Mouse (Mus musculus) G1E (cell line): ENCODE data around the gene 4931422A03Rik. TPM values are rescaled to one million over a fixed set of nuclear protein-coding genes. Genes with fewer than 3 reads are reported as not detected.
A peak's percentile ranks its signal among the peaks of the same experiment; 100 is the strongest.

Source experiments
- ATAC-seq: 2 replicates; pipeline ENCODE4 v1.8.0; 2016; ENCODE audit warnings: mild to moderate bottlenecking; ENCODE audit not compliant: insufficient number of reproducible peaks, poor library complexity, low FRiP score, severe bottlenecking; ENCODE audit errors: extremely low read depth
- DNase-seq: peaks from one replicate; pipeline ENCODE4 v3.0.0; 2012; ENCODE audit warnings: low spot score
- H3K27me3 ChIP-seq: 2 replicates; pipeline ENCODE4 v1.6.1; 2012; ENCODE audit warnings: mild to moderate bottlenecking, low read length, inconsistent platforms; ENCODE audit not compliant: insufficient read depth
- H3K36me3 ChIP-seq: replicated peaks from 2 replicates; pipeline ENCODE3; 2012; ENCODE audit warnings: mild to moderate bottlenecking, inconsistent platforms
- H3K4me1 ChIP-seq: 2 replicates; pipeline ENCODE4 v1.6.1; 2012; ENCODE audit warnings: low read depth, low read length, inconsistent platforms, mixed read lengths; ENCODE audit not compliant: insufficient read depth
- H3K4me3 ChIP-seq: 2 replicates; pipeline ENCODE4 v1.5.1; 2012; ENCODE audit warnings: low read depth, mild to moderate bottlenecking, inconsistent platforms, low read length, moderate library complexity, mixed read lengths
- H3K9me3 ChIP-seq: replicated peaks from 2 replicates; pipeline ENCODE4 v1.6.1; 2012; ENCODE audit warnings: inconsistent platforms
- CTCF ChIP-seq: IDR thresholded peaks from 2 replicates; pipeline ENCODE4 v1.5.1; 2012; ENCODE audit warnings: low read depth, low read length, inconsistent platforms, mixed read lengths
- GATA1 ChIP-seq: IDR thresholded peaks from 2 replicates; pipeline ENCODE4 v1.6.1; 2012; ENCODE audit warnings: borderline replicate concordance, low read length, inconsistent platforms, mixed read lengths
- GATA2 ChIP-seq: IDR thresholded peaks from 2 replicates; pipeline ENCODE4 v1.6.1; 2012; ENCODE audit warnings: low read depth, low read length, inconsistent platforms, borderline replicate concordance
- POLR2AphosphoS5 ChIP-seq: IDR thresholded peaks from 2 replicates; pipeline ENCODE4 v1.6.1; 2012; ENCODE audit warnings: low read depth, low read length, inconsistent platforms; ENCODE audit not compliant: insufficient replicate concordance
- TAL1 ChIP-seq: conservative IDR thresholded peaks from 2 replicates; pipeline ENCODE4 v1.6.1; 2012; ENCODE audit warnings: low read depth, low read length, inconsistent platforms, mixed read lengths
- polyA plus RNA-seq: library from polyadenylated mRNA; stranded (reverse); fragments of >175 nt; gene quantifications from 2 replicates; pipeline ENCODE4 v1.2.3, GENCODE M21; 2012
- total RNA-seq, 2 experiments: library from RNA; stranded (forward) in 1 of 2; stranded (reverse) in 1 of 2; fragments of 200-1000 nt in 1 of 2; fragments of >200 nt in 1 of 2; fragmentation: Nextera tagmentation in 1 of 2; gene quantifications; 2 replicates each; pipeline ENCODE4 v1.2.3; 2014 to 2017

Gene 4931422A03Rik
- total and polyA plus RNA-seq, 3 experiments = 0.38 TPM; not detected in 2

- peaks cover 3% of the 10 kb centered on the region; the same call in 1 of the 2 replicates for H3K4me1 ChIP-seq
Measured at GRCm38 (mm10) chr2:104060996-104061395, 32.8 kb upstream of the 4931422A03Rik start.

DNA sequence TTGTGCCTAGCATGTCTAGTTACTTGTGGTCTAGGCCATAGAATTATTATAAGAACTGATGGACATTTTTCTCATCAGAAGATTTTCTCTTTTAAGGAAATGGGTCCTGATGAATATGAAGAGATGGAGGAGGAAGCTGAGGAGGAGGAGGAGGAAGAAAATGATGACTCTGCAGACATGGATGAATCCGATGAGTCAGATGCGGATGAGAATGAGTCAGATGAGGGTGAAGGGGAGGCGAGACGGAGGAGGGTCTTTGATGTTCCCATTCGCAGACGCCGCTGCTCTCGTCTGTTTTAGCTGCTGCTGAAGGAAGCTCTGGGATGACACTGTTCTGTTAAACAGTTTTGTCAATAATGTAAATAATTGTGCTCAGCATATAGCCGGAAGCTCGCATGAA is 31.6 kb upstream of the 4931422A03Rik start:
- ATAC-seq = no peak
- DNase-seq = no peak
- Histone ChIP-seq H3K4me1 (peaks cover 3% of the 10 kb centered on the region; the same call in 1 of the 2 replicates), H3K27me3 (no peaks in the 10 kb centered on the region), H3K36me3 (peaks cover 55% of the 10 kb centered on the region), H3K9me3 (no peaks in the 10 kb centered on the region), H3K4me3 (no peak overlapping the region)
- no peak for TF ChIP-seq TAL1
- TF ChIP-seq CTCF = no peak
- no peak for TF ChIP-seq POLR2AphosphoS5
- TF ChIP-seq GATA1 = no peak

More at GRCm38 (mm10) chr2:104060996-104061395, 32.8 kb upstream of the 4931422A03Rik start:
- ATAC-seq (no peak), DNase-seq (no peak)
- H3K4me3 ChIP-seq = no peak overlapping the region
- H3K9me3 ChIP-seq = no peaks in the 10 kb centered on the region
- no peaks in the 10 kb centered on the region for H3K27me3 ChIP-seq
- H3K36me3 ChIP-seq = peaks cover 44% of the 10 kb centered on the region
- TF ChIP-seq POLR2AphosphoS5 (no peak), CTCF (no peak), TAL1 (no peak), GATA1 (no peak), GATA2 (no peak)

DNA sequence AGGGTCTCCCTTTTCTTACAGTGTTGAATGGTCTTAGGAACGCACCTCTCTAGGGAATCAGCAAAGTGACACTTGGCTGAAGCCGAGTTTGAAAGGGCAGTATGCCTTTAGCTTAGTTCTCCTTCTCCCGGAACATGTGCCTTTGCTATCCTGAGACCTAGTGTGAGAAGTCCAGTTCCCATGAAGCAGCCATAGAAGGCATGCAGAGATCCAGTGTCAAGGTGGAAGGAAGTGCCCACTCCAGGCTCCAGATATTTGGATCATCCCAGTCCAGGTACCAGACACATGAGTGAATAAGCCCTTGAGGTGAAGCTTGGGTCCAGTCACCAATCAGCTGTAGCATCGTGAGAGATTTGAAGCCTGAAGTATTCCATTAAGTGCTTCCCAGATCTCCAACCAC is 30.8 kb upstream of the 4931422A03Rik start:
- TF ChIP-seq GATA2 = no peak
- Histone ChIP-seq H3K4me3 (no peak overlapping the region), H3K36me3 (peaks cover 63% of the 10 kb centered on the region), H3K9me3 (no peaks in the 10 kb centered on the region), H3K27me3 (no peaks in the 10 kb centered on the region), H3K4me1 (no peaks in the 10 kb centered on the region; the same call in 1 of the 2 replicates)
- no peak for ATAC-seq
- no peak for DNase-seq

DNA sequence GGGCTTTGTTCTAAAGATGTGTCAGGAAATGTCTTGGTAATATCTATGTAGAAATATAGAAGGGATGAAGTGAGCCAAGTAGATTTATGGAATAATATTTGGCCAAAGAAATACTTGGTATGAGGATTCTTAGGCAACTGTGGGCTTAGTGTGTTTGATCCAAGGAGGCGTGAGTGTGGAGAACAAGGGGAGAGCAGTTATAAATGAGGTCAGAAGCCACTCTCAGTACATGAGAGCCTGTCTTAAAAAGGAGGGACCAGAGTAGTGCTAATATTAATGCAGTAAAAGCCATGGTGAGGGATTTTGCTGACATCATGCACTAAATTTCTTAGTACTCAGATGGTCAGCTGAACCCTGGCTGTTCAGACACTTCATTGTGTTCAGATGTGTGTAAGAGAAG is 30.2 kb upstream of the 4931422A03Rik start:
- TF ChIP-seq POLR2AphosphoS5 (no peak), TAL1 (no peak), CTCF (no peak), GATA2 (no peak), GATA1 (no peak)
- peaks cover 68% of the 10 kb centered on the region for H3K36me3 ChIP-seq
- H3K4me1 ChIP-seq = no peaks in the 10 kb centered on the region; the same call in 1 of the 2 replicates
- no peaks in the 10 kb centered on the region for H3K27me3 ChIP-seq
- H3K9me3 ChIP-seq = no peaks in the 10 kb centered on the region
- DNase-seq (no peak), ATAC-seq (no peak)
- H3K4me3 ChIP-seq = no peak overlapping the region

DNA sequence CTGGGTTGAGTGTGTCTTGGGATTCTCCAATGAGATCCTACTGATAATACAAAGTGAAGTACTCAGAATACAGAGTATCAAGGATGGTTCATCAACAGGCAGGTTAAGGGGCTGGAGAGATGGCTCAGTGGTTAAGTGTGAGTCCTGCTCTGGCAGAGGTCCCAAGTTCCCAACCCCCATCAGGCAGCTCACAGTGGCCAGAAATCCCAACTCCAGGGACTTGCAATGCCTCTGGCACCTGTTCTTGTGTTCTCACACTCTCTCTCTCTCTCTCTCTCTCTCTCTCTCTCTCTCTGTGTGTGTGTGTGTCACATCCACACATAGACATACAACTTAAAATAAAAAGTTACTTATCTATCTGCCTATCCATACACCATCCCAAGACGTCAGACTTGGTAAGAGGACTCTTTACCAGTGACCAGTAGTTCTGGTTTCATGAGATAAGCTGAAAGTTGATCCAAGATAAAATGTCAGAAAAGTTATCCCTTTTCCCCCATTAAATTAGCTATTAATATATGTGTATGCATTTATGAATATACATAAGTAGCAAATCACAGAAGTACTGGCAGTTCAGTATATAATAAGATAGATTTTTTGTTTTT is 16.4 kb upstream of the 4931422A03Rik start:
- Histone ChIP-seq H3K36me3 (peaks cover 75% of the 10 kb centered on the region), H3K4me3 (no peak overlapping the region; the same call in 1 of the 2 replicates), H3K4me1 (peaks cover 29% of the 10 kb centered on the region), H3K27me3 (no peaks in the 10 kb centered on the region), H3K9me3 (no peaks in the 10 kb centered on the region)
- DNase-seq (no peak), ATAC-seq (peak; percentile 54)
- no peak for TF ChIP-seq POLR2AphosphoS5
- TF ChIP-seq TAL1 = peak; percentile 39; the same call in 1 of the 2 replicates

GRCm38 (mm10) chr2:104043624-104044478 is 15.7 kb upstream of the 4931422A03Rik start:
- Histone ChIP-seq H3K36me3 (peaks cover 78% of the 10 kb centered on the region), H3K27me3 (no peaks in the 10 kb centered on the region), H3K4me3 (no peak overlapping the region), H3K4me1 (peaks cover 29% of the 10 kb centered on the region), H3K9me3 (no peaks in the 10 kb centered on the region)
- ATAC-seq (no peak), DNase-seq (no peak)
- TF ChIP-seq CTCF (no peak), TAL1 (no peak), POLR2AphosphoS5 (no peak), GATA2 (no peak), GATA1 (no peak)
